Mouse (Mus musculus) urinary bladder, postnatal 4 days (tissue): ENCODE data around the gene Aifm2.
A peak's percentile ranks its signal among the peaks of the same experiment; 100 is the strongest.

Source experiments
- DNase-seq, 2 experiments: peaks; one replicate each; pipeline ENCODE4 v3.0.0; 2021 to 2022; ENCODE audit warnings: low spot score in 2 of 2

Aifm2 gene

DNA sequence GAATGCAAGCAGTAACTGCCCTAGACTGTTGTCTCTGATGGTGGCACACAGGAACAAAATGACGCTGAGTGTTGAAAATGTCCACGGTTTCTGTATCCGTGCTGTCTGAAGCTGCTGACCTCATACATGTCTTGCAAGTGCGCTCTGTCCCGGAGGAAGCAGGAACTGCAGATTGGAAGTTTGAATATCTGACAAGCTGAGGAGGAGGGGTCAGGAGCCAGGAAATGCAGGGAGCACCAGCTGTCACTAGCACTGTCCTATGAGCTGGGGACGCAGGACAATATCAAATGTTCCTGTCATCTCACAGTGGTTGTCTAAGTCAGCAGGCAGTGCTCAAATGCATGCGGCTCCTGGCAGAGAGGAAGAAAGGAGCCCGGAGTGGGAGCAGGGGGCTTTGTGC lies 49.6 kb downstream of the Aifm2 start:
- no peak for DNase-seq

DNA sequence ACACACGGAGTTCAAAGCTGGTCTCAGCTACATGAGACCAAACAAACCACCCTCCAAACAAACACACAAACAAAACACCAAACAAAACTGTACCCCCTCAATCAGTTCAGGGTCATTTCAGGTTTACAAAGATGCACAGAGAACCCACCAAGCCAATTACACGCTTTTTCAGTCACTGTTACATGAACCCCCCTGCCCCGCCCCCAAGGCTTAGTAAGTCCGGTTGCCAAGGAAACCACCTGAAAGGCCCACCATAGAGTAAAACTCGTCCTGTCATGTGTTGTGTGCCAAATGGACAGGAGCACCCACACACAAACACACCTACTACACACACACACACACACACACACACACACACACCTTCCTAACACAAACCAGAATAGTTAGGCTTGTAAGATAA lies 50.5 kb downstream of the Aifm2 start:
- DNase-seq = no peak

DNA sequence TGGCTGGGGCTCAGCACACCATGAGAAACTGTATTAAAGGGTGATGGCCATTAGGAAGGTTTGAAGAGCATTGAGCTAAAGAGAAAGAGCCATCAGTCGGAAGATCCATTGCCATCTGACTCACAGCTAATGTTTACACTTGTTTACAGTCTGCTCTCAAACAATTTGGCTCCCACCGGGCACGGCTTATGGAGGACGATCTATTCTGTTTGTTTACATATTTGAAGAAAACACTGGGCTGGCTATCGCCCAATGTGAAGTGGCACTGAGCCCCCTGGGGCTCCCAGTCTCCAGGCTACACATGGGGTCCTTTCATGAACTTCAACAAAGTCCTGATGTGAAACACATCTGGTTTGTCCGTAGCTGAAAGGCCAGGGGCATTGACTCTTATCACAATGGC lies 51.7 kb downstream of the Aifm2 start:
- DNase-seq = no peak

DNA sequence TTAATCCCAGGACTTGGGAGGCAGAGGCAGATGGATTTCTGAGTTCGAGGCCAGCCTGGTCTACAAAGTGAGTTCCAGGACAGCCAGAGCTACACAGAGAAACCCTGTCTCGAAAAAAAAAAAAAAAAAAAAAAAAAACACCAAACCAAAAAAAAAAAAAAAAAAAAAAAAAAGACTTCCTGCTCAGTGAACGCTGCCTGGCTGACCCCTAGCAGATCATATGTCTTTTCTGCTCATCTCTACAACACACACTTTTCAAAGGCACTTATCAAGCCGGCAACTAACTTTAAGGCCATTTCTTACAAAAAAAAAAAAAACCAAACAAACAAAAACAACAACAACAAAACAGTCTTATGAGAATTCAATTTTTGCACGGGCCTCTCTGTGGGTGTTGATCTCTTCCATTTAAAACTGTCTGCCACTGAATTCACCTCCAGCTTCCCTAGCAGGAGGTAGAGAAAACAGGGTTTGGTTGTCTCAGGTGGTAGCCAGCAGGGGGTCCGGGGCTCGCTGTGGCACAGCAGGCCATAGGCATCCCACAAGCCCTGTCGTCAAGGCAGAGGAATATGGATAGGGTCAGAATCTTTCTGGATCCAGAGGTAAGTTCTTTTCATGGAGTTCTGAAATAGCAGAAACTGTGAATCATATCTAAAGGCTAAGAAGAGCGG lies 66.5 kb downstream of the Aifm2 start:
- DNase-seq = no peak

DNA sequence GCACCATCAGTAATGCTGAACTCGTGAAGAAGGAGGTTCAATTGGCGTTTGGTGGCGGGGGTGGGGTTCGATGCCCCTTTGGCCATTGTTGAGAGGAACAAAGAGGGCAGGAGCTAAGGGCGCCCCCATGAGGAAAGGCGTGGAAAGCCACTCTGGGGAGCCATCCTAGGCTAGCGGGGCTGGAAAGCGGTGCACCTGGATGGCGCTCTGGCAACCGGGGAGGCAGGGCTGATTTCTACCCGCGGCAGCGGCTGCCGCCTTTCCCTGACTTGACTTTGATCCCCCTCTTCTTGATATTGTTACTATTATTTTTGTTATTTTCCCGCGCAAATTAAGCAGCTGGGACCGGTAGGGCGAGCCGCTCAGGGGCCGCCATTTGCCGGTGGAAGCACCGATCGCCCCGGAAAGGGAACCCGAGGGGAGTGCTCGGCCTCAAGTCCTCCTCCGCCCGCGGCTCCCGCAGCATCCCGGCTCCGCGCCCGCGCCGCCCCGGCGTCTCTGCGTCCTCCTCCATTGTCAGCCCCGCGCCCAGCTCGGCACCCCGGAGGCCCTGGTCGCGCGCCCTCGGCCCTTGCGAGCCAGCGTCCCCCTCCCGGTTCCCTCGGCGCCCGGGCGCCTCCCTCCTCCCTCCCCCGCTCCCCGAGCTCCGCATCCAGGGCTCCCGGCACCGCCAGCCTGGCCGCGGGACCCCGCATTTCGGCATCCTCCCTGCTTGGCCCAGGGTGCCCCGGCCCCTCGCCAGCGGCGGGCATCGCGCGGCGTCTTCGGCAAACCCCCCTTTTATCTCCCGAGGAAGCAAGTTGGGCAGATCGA lies 67.9 kb downstream of the Aifm2 start:
- DNase-seq = peak; percentile 55 to 69

DNA sequence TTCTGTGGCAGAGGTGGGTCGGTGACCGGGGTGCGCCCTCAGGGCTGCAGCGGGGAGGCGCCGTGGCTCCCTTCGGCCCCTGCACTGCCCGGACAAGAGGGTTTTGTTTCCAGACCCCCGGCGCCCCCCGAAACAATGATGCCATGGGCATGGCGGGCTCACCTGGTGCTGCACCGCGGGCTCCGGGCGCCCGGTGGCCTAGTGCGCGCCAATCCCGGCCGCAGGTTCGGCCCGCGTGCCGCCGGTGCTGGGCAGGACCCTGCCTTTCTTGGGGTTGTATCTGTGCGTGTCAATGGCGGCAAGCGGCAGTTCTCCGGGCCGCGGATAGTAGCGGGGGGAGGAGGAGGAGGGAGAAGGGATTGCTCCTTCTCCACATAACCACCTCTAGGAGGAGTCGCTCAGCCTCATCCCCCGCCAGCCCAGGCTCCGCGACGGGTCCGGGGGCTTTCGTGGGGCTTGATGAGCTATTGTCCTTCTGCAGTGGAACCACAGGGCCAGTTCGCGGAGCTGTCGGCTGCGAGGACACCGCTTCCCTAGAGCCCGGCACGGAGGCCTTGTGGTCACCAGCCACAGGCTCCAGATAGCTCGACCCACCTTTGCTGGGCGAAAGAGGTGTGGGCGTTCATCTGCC lies 68.7 kb downstream of the Aifm2 start, which contains the start of gene H2afy2:
H2afy2 (minus strand) TSS at position 527 of the 631 bp plus-strand sequence.
- peak; percentile 70 to 77 for DNase-seq

DNA sequence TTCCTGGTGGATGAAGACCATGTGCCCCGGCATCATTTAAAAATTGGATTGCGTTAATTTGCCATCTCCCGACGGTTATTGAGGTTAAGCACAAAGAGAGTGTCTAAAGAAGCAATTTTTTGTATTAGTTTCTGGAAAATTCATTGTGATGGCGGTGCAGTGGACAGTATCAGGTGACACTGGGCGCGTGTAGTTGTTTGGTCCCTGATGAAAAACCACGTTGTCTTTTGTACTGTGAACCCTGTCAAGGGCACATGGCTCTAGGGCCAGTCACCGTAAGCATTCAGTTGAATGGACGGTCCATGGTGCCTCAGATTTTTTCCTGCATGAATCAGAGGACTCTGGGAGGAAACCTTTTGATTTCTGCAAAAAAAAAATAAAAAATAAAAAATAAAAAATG lies 69.4 kb downstream of the Aifm2 start:
- DNase-seq = no peak

DNA sequence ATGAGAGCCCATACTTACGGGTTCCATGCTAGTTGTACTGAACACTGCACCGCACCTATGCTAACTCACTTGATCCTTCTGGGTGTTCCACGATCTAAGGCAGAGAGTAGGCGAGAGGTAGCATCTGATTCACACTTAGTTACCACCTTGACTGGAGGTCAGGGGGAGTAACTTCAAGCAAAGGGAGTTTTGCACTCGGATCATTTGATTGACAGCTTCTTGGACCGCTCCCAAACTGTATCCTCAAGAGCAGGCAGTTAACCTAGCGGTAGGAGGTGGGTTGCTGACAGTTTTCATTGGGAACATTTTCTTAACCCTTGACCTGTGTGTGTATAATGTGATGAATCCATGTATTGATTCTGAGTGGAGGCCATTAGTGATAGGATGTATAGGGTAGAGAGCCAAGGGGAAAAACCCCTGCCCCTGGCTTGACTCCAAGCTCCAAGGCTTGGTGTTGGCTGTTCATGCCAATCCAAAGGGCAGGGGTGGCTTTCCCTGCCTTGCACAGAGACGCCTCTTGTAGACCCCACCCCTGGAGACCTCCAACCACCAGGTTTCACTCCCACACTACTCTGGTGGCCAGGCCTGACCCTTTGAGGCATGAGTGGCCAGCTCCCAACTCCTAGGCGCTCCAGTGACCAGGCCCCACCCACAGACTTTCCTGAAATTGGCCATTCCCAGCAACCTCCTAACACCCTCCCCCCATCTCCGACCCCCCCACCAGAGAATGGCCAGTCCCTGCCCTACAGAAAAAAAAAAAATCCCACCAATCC lies 72.7 kb downstream of the Aifm2 start:
- DNase-seq = no peak

DNA sequence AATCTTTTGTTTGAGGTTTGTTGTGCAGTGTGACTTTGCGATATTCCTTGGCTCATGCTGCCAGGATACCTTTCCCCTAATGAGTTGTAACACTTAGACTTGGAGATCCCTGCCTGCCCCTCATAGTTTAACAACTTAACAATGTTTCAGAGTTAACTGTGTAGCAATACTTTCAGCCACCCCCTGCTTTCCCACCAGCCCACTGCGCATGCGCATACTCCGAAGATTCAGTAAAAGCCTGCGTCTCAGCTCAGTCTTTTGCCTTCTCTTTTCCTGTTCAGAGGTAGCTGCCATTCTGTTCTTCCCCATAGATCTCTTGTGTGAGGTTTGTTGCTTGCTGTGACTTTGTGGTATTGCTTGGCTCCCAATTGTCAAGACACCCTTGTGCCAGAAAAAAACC lies 73.4 kb downstream of the Aifm2 start:
- DNase-seq = no peak
